8 mouse cellular contexts compared by ENCODE assay signal in genomic region chr9:23009462-23010183, GRCm38 (mm10).
DNase-seq lines count a peak whose midpoint lies in the region; ATAC-seq lines count a peak whose summit lies in the region.

No protein-coding gene starts in this region.

- H3K9ac ChIP-seq in liver, embryonic 11.5 days (ENCODE audit: low read depth, low read length) = no peak overlapping the region

- H3K36me3 ChIP-seq in liver, embryonic 11.5 days (ENCODE audit: control insufficient read depth, insufficient read depth, low read length) = no peaks in the 10 kb centered on the region

- 11% methylated on average over 24 of the region's 24 CpGs for WGBS in liver, embryonic 11.5 days

- H3K4me3 ChIP-seq in liver, embryonic 11.5 days (ENCODE audit: low read depth, low read length) = 0 out of 2 replicates have a peak overlapping the region, but pooled peaks have one; percentile 1

- no peaks in the 10 kb centered on the region for H3K9me3 ChIP-seq in liver, embryonic 11.5 days (ENCODE audit: control insufficient read depth, low read length)

- peak; percentile 59 to 71 for DNase-seq in cerebellum, postnatal 10 days
- DNase-seq in cerebellum, adult 8-10 months = no peak
- peak; percentile 9 for DNase-seq in right cerebral cortex, postnatal 4 days
- DNase-seq in right cerebral cortex, postnatal 10 days (ENCODE audit: low spot score in 2 of 2) = no peak
- peak; percentile 45 for DNase-seq in liver, embryonic 11.5 days (ENCODE audit: low spot score)
- DNase-seq in testis, postnatal 10 days (ENCODE audit: low spot score) = peak; percentile 49
- DNase-seq in layer of hippocampus, postnatal 36 days = no peak
- DNase-seq in adrenal gland, postnatal 4 days (ENCODE audit: low spot score in 2 of 2) = no peak

- H3K4me1 ChIP-seq in liver, embryonic 11.5 days (replicated peaks; ENCODE audit: control insufficient read depth, insufficient read depth, low read length) = peaks cover 7% of the 10 kb centered on the region; the same call in 1 of the 2 replicates

- peaks cover 10% of the 10 kb centered on the region; the same call in 1 of the 2 replicates for H3K27me3 ChIP-seq in liver, embryonic 11.5 days (replicated peaks; ENCODE audit: control insufficient read depth, insufficient read depth, low read length)

- no peak for ATAC-seq in liver, embryonic 11.5 days (replicated peaks; ENCODE audit: low FRiP score)

- peak overlapping the region; percentile 49 for H3K4me2 ChIP-seq in liver, embryonic 11.5 days

- no peak overlapping the region for H3K27ac ChIP-seq in liver, embryonic 11.5 days (ENCODE audit: low read depth, low read length)

Comparison
In these comparisons a context has a peak if more than half of its experiments do, and no peak if none do; other contexts are left out.
1. DNase-seq: peak in cerebellum, postnatal 10 days (2 of 2), right cerebral cortex, postnatal 4 days (single experiment), liver, embryonic 11.5 days (single experiment) and testis, postnatal 10 days (single experiment); none in cerebellum, adult 8-10 months (single experiment), right cerebral cortex, postnatal 10 days (0 of 2), layer of hippocampus, postnatal 36 days (0 of 2) and adrenal gland, postnatal 4 days (0 of 2).